Mouse (Mus musculus) testis, postnatal 10 days (tissue): ENCODE results near the gene Gm4981.
"Not testable (repeated sequence)": the region's sequence is repeated elsewhere in the genome, so short reads cannot be mapped to it uniquely, and the experiment has no call there.

ENCODE experiments used
- DNase-seq: peaks from one replicate; pipeline ENCODE4 v3.0.0; 2021; ENCODE audit warnings: low spot score

Gene Gm4981

DNA sequence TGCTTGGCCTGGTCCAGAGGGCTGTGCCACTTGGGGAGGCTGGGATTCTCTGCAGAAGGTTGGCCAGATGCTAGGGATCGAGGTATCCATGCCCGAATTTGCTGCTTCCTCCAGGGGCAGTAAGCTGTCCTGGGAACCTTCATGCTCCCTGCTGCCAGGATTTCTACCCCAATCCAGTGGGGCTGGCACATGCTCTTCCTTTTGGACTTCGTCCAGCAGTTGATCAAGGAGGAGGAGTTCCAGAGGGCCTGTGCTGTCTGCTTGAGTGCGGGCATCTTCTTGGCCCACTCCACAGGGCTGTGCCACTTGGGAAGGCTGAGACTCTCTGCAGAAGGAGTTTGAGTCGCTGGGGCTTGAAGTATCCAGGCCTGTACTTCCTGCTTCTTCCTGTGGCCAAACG lies 13.3 kb downstream of the Gm4981 start:
- DNase-seq, result not testable (repeated sequence)

DNA sequence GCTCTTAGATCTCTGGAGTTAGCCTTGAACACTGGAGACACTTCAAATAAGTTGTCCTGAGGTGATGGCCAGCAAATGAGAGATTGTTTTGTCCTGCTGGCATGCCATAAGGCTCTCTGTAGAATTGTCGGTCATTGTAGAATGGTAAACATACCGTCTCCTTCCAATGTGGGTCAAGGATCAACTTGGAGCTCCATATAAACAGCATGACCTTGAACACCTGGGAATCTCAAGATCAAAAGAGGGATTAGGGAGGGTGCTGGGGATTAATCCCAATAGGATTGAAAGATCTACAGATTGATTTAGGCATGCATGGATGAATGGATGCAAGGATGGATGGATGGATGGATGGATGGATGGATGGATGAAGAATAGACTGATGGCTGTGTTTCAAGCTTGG lies 14.9 kb downstream of the Gm4981 start:
- DNase-seq, result peak; percentile 55

DNA sequence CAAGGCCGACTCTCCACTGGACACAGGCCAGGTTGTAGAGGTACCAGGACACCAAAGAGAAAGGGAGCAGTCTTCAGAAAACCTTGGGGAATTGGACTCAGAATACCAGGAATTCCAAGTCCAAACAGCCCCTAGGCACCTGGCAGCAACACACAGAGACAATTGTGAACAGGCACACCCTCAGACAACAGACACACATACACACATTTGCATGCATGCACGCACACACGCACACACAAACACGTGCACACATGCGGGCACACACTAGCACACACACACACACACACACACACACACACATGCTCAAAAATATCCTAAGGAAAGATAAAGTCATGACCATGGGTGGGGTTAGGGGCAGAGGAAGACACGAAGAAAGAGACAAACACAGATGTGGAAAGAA lies 15.8 kb downstream of the Gm4981 start:
- peak; percentile 78 for DNase-seq

DNA sequence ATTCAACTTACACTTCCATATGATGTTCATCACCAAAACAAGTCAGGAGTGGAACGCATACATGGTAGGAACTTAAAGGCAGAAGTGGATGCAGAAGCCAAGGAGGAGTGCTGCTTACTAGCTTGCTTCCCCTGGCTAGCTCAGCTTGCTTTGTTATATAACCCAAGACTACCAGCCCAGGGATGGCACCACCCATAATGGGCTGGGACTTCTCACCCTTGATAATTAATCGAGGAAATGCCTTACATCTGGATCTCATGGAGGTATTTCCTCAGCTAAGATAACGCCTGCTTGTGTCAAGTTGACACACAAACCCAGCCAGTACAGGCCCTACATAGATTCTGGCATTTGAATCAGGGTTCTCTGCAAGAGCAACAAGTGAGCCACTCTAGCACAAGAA lies 19.1 kb downstream of the Gm4981 start:
- no peak for DNase-seq

DNA sequence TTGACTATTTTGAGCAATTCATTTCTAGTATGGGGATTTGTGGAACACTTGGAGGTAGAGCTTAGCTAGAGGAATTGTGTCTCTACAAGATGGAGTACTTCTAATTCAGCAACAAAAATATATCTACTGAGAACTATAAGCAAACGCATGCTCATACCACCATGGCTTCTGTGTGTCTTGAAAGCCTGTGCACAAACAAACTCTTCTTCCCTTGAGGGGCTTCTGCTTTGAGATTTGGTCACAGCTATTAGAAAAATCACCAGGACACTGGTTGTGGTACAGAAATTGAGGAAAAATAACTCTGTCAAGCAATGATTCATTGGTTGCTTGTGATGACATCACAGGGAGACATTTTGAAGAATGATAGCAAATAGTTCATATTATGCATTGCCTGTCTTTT lies 21.1 kb downstream of the Gm4981 start:
- DNase-seq, result no peak

DNA sequence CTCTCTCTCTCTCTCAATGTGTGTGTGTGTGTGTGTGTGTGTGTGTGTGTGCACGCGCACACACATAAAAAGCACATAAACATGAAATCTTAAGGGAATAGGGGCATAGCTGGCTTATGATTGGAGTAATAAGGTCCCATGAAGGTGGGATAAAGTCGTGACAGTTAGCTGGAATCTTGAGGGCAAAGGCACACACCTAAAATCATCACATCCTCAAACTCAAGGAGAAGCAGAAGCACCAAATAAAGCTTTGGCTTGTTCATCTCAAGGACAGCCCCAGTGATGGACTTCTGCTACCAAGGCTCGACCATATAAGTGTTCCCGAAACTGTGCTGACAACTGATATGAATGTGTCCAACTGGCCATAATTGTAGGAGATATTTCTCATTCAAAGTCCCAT lies 21.6 kb downstream of the Gm4981 start:
- DNase-seq, result no peak

DNA sequence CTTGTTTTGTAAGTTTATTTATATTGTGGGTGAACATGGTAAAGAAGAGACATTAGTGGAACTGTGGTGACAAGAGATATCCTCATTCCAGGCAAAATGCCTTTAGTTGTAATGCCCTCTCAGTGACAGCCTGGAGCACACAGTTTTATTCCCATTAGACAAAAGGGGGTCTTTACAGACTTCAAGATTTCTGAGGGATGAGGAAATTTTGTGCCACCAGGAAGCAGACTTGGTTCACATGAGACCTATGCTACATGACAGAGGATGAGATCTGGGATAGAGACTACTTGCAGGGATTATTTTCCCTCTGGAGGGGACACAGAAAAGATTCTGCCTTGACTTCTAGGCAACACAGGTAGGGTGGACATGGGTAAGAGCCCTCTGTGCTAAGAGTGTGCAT lies 22.0 kb downstream of the Gm4981 start:
- DNase-seq, result no peak

DNA sequence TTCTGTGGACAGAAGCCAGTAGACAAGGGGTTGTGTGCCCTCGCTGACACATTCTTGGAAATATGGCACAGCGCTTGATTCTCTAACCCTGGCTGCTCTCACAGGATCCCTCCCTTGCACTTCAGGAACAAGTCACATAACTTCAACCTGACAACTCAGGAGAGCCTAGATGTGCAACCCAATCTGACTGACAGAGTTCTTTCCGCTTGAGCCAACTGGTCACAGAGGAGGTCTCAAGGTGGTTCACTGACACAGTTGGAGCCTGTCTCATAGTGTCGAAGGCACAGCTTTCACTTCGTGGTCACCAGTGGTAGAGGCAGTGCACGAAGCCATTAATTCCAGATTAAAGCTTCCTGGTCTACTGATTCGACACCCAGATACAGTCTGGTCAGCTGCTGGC lies 24.3 kb downstream of the Gm4981 start:
- peak; percentile 56 for DNase-seq

DNA sequence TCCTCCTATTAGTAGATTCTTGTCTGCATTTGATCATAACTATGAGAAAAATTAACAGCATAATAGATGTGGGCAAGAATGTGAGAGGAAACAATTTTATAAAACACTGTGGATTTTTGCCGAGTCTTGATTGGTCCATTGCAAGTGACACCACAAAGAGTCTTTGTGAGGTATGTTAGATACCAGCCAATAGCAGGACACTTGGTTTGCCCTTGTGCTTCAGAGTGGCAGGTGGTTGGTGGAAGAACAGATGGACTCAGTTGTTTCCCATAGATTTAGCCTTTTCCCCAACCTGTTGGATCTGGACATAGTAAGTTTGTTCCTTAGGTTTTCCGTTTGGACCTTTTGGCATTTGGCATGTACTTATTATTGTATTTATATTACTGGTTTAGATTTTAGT lies 25.3 kb downstream of the Gm4981 start:
- DNase-seq, result no peak

DNA sequence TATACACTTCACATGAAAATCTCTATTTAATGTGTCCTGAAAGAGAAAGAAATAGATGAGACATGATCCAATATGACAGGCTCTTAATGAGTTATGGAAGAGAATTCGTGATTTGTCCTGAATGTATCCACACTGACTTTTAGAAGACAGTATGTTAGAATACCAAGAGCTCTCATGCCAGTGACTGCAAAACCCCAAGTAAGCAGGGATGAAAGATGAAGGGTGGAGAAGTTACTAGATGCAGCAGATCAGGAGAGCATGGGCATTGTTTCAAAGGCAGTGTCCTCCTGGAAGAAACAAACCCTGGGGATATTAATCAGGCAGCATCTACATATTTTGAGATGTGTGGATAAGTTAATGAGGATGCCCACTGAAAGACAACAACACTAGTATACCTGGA lies 26.0 kb downstream of the Gm4981 start:
- no peak for DNase-seq

DNA sequence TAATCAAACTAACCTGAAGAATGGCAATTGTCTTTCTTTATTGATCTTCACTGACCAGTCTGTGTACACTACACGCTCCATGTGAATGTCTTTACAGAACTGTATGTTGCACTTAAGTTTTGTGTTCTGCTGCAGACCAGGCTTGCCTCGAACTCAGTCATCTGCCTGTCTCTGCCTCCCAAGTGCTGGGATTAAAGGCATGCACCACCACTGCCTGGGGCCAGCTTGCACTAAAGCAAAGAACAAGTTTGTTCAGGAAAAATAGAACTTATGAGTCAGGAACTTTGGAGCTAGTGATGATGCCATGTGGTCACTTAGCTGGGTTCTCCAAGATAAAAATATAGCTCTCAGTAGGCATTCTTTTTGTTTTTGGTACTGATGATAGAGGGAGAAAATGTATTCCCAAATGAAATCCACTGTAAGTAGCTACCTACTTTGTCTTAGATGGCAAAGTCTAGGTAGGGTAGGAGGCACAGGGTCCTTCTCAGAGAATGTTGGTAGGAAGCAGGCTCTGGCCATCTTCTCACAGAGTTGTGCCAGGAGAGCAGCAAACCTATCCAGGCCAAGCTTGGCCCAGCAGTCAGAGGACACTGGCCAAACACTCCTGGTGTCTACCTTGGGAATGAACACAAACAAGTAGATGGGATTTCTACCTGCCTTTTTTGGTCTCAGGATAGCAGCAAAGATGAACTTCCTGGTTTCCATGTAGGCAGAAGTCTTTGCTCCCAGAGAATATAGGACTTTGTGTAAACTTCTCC lies 26.6 kb downstream of the Gm4981 start:
- no peak for DNase-seq

DNA sequence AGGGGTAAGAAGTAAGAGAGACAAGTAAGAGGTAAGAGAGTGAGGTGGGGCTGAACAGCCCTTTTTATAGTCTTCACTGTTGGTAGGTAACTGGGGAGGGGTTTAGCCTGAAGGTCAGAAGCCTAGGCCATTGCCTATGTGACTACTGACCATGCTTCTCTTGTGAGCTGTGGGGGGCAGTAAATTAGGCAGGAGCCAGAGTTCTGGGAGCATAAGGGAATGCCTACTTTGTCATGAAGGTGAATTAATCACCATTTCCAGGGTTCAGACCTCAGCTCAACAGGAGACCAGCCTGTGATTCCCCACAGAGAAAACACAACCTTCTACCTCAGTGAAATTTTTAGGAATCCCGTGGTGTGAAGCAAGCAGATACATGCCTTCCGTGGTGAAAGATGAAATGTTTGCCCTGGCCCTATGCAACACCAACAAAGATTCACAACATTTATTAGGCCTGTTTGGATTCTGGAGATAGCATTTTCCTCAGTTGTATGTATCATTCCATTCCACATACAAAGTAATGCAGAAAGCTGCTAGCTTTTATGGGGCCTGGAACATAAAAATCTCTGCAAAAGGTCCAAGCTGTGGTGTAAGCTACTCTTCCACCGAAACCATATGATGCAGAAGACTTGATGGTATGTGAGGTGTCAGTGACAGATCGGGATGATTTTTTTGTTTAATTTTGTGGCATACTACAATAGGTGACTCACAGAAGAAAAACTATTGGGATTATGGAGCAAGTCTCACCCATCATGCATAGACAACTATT lies 29.7 kb downstream of the Gm4981 start:
- DNase-seq, result no peak

DNA sequence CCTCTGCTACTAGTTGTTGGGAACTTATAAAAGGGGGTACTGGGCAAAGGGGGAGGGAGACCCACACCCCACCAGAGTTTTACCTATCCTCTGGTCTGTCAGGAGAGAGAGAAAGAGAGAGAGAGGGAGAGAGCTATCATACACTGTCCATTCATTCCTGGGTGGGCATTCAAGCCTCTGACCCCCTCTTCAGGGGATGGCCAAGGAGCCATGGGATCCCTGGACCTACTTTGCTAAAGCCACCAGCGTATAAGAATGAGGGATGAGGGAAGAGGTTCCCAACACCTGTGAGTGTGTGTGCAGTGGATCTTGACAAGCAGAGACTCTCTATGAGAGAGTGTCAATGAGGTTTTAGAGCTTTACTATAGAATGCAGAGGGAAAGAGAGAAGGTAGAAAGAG lies 30.5 kb downstream of the Gm4981 start:
- DNase-seq, result no peak
